Mouse (Mus musculus) MEL (cell line): ENCODE measurements around the gene Gpha2. TPM values are rescaled to one million over a fixed set of nuclear protein-coding genes. Genes with fewer than 3 reads are reported as not detected.

ENCODE experiments used
- DNase-seq: peaks from one replicate; pipeline ENCODE4 v3.0.0; 2011; ENCODE audit warnings: low read depth, low spot score
- H3K27ac ChIP-seq: 2 replicates; pipeline ENCODE4 v1.5.1; 2012; ENCODE audit warnings: low read depth, mild to moderate bottlenecking, control low read depth, low read length, moderate library complexity; ENCODE audit not compliant: control insufficient read depth
- H3K27me3 ChIP-seq, 2 experiments: fragments of 150-350 bp in 1 of 2; sonication (generic) in 1 of 2; 2 replicates each; pipeline ENCODE4 v1.6.1; 2012; ENCODE audit warnings: low read length in 2 of 2, mild to moderate bottlenecking in 2 of 2, improper control_type of control experiment in 1 of 2, moderate library complexity in 1 of 2; ENCODE audit not compliant: insufficient read depth in 2 of 2, control insufficient read depth in 1 of 2
- H3K36me3 ChIP-seq, 2 experiments: 2 replicates each; pipeline ENCODE4 v1.6.1; 2012 to 2014; ENCODE audit warnings: low read length in 2 of 2, improper control_type of control experiment in 1 of 2, inconsistent platforms in 1 of 2, mild to moderate bottlenecking in 1 of 2; ENCODE audit not compliant: insufficient read depth in 2 of 2, control insufficient read depth in 1 of 2
- H3K4me1 ChIP-seq, 2 experiments: fragments of 150-350 bp in 1 of 2; sonication (generic) in 1 of 2; 2 replicates each; pipeline ENCODE4 v1.6.1; 2012; ENCODE audit warnings: low read length in 2 of 2, improper control_type of control experiment in 1 of 2, mild to moderate bottlenecking in 1 of 2; ENCODE audit not compliant: insufficient read depth in 2 of 2, control insufficient read depth in 1 of 2
- H3K4me3 ChIP-seq, 2 experiments: fragments of 150-350 bp in 1 of 2; sonication (generic) in 1 of 2; 2 replicates each; pipeline ENCODE4 v1.5.1; 2012; ENCODE audit warnings: low read depth in 2 of 2, low read length in 2 of 2, mild to moderate bottlenecking in 2 of 2, moderate library complexity in 2 of 2, control low read depth in 1 of 2, improper control_type of control experiment in 1 of 2; ENCODE audit not compliant: control insufficient read depth in 1 of 2, insufficient read depth in 1 of 2
- H3K79me2 ChIP-seq: 2 replicates; pipeline ENCODE4 v1.6.1; 2012; ENCODE audit warnings: mild to moderate bottlenecking, low read length, moderate library complexity; ENCODE audit not compliant: control insufficient read depth, poor library complexity, insufficient read depth
- H3K9ac ChIP-seq: 2 replicates; pipeline ENCODE4 v1.6.1; 2012; ENCODE audit warnings: low read depth, mild to moderate bottlenecking, control low read depth, low read length, moderate library complexity; ENCODE audit not compliant: control insufficient read depth, poor library complexity, severe bottlenecking
- H3K9me3 ChIP-seq: fragments of 150-350 bp; sonication (generic); replicated peaks from 2 replicates; pipeline ENCODE4 v1.6.1; 2012; ENCODE audit warnings: mild to moderate bottlenecking, low read length, improper control_type of control experiment, moderate library complexity; ENCODE audit not compliant: insufficient read depth
- BHLHE40 ChIP-seq: IDR thresholded peaks from 2 replicates; pipeline ENCODE4 v1.6.1; 2012; ENCODE audit warnings: low read depth, mild to moderate bottlenecking, inconsistent platforms, low read length, improper control_type of control experiment, borderline replicate concordance
- CHD2 ChIP-seq: IDR thresholded peaks from 2 replicates; pipeline ENCODE4 v1.6.1; 2011; ENCODE audit warnings: low read length, improper control_type of control experiment
- CTCF ChIP-seq, 3 experiments: IDR thresholded peaks in 2 of 3; conservative IDR thresholded peaks in 1 of 3; 2 replicates each; pipeline ENCODE4 v1.5.1; 2011 to 2012; ENCODE audit warnings: low read length in 3 of 3, low read depth in 2 of 3, mild to moderate bottlenecking in 2 of 3, improper control_type of control experiment in 1 of 3, inconsistent platforms in 1 of 3, mixed read lengths in 1 of 3, moderate library complexity in 1 of 3; ENCODE audit not compliant: control insufficient read depth in 1 of 3, insufficient read depth in 1 of 3, poor library complexity in 1 of 3, severe bottlenecking in 1 of 3
- E2F4 ChIP-seq: IDR thresholded peaks from 2 replicates; pipeline ENCODE4 v1.6.1; 2011; ENCODE audit warnings: low read depth, low read length, improper control_type of control experiment, borderline replicate concordance
- ELF1 ChIP-seq: IDR thresholded peaks from 2 replicates; pipeline ENCODE4 v1.6.1; 2014; ENCODE audit warnings: low read depth, mild to moderate bottlenecking, inconsistent platforms, low read length, improper control_type of control experiment, moderate library complexity
- EP300 ChIP-seq, 2 experiments: IDR thresholded peaks; 2 replicates each; pipeline ENCODE4 v1.6.1; 2011; ENCODE audit warnings: improper control_type of control experiment in 2 of 2, low read length in 2 of 2, low read depth in 1 of 2, mild to moderate bottlenecking in 1 of 2
- GABPA ChIP-seq: IDR thresholded peaks from 2 replicates; pipeline ENCODE4 v1.6.1; 2012; ENCODE audit warnings: low read depth, mild to moderate bottlenecking, inconsistent platforms, low read length, improper control_type of control experiment, moderate library complexity
- GATA1 ChIP-seq: IDR thresholded peaks from 2 replicates; pipeline ENCODE4 v1.6.1; 2011; ENCODE audit warnings: low read depth, low read length, improper control_type of control experiment
- JUND ChIP-seq: IDR thresholded peaks from 2 replicates; pipeline ENCODE4 v1.6.1; 2011; ENCODE audit warnings: low read depth, mild to moderate bottlenecking, improper control_type of control experiment, low read length
- KAT2A ChIP-seq: conservative IDR thresholded peaks from 2 replicates; pipeline ENCODE4 v1.6.1; 2012; ENCODE audit warnings: low read depth, low read length, improper control_type of control experiment, inconsistent platforms
- MAFK ChIP-seq: IDR thresholded peaks from 2 replicates; pipeline ENCODE4 v1.6.1; 2011; ENCODE audit warnings: low read depth, mild to moderate bottlenecking, low read length, improper control_type of control experiment, borderline replicate concordance
- MAX ChIP-seq: IDR thresholded peaks from 2 replicates; pipeline ENCODE4 v1.6.1; 2011; ENCODE audit warnings: low read length, improper control_type of control experiment
- MAZ ChIP-seq: IDR thresholded peaks from 2 replicates; pipeline ENCODE4 v1.6.1; 2012; ENCODE audit warnings: low read depth, mild to moderate bottlenecking, inconsistent platforms, low read length, improper control_type of control experiment
- MYC ChIP-seq: IDR thresholded peaks from 2 replicates; pipeline ENCODE4 v1.6.1; 2011; ENCODE audit warnings: low read depth, mild to moderate bottlenecking, low read length, improper control_type of control experiment, moderate library complexity
- NELFE ChIP-seq: IDR thresholded peaks from 2 replicates; pipeline ENCODE4 v1.6.1; 2011; ENCODE audit warnings: low read depth, low read length, improper control_type of control experiment
- NRF1 ChIP-seq: IDR thresholded peaks from 2 replicates; pipeline ENCODE4 v1.6.1; 2014; ENCODE audit warnings: low read depth, mild to moderate bottlenecking, inconsistent platforms, low read length, improper control_type of control experiment, moderate library complexity; ENCODE audit not compliant: poor library complexity, insufficient read depth, severe bottlenecking
- POLR2A ChIP-seq, 2 experiments: IDR thresholded peaks; 2 replicates each; pipeline ENCODE4 v1.6.1; 2011 to 2012; ENCODE audit warnings: low read length in 2 of 2, mild to moderate bottlenecking in 2 of 2, control low read depth in 1 of 2, improper control_type of control experiment in 1 of 2, low read depth in 1 of 2, moderate library complexity in 1 of 2; ENCODE audit not compliant: control insufficient read depth in 1 of 2, insufficient read depth in 1 of 2, poor library complexity in 1 of 2
- POLR2AphosphoS2 ChIP-seq: IDR thresholded peaks from 2 replicates; pipeline ENCODE4 v1.6.1; 2011; ENCODE audit warnings: low read length, improper control_type of control experiment
- POLR2AphosphoS5 ChIP-seq: IDR thresholded peaks from 2 replicates; pipeline ENCODE4 v1.6.1; 2012; ENCODE audit warnings: low read depth, borderline replicate concordance, mild to moderate bottlenecking, inconsistent platforms, low read length, moderate library complexity, mixed read lengths
- RAD21 ChIP-seq: IDR thresholded peaks from 2 replicates; pipeline ENCODE4 v1.6.1; 2011; ENCODE audit warnings: mild to moderate bottlenecking, low read depth, low read length, improper control_type of control experiment
- RCOR1 ChIP-seq: IDR thresholded peaks from 2 replicates; pipeline ENCODE4 v1.6.1; 2012; ENCODE audit warnings: low read depth, mild to moderate bottlenecking, inconsistent platforms, low read length, improper control_type of control experiment
- SIN3A ChIP-seq: IDR thresholded peaks from 2 replicates; pipeline ENCODE4 v1.6.1; 2012; ENCODE audit warnings: low read length, improper control_type of control experiment, inconsistent platforms
- SMC3 ChIP-seq: IDR thresholded peaks from 2 replicates; pipeline ENCODE4 v1.6.1; 2011; ENCODE audit warnings: low read depth, low read length, improper control_type of control experiment
- TBP ChIP-seq: IDR thresholded peaks from 2 replicates; pipeline ENCODE4 v1.8.0; 2011; ENCODE audit warnings: low read depth, low read length, improper control_type of control experiment
- TCF12 ChIP-seq: IDR thresholded peaks from 2 replicates; pipeline ENCODE4 v1.6.1; 2014; ENCODE audit warnings: low read depth, mild to moderate bottlenecking, inconsistent platforms, low read length, improper control_type of control experiment, moderate library complexity
- USF1 ChIP-seq: IDR thresholded peaks from 2 replicates; pipeline ENCODE4 v1.6.1; 2014; ENCODE audit warnings: low read depth, mild to moderate bottlenecking, inconsistent platforms, low read length, improper control_type of control experiment, moderate library complexity
- USF2 ChIP-seq, 2 experiments: IDR thresholded peaks; 2 replicates each; pipeline ENCODE4 v1.6.1; 2011 to 2012; ENCODE audit warnings: improper control_type of control experiment in 2 of 2, low read length in 2 of 2, borderline replicate concordance in 1 of 2, inconsistent platforms in 1 of 2, low read depth in 1 of 2, mild to moderate bottlenecking in 1 of 2; ENCODE audit not compliant: insufficient read depth in 1 of 2
- ZC3H11A ChIP-seq: IDR thresholded peaks from 2 replicates; pipeline ENCODE4 v1.6.1; 2012; ENCODE audit warnings: low read depth, mild to moderate bottlenecking, inconsistent platforms, low read length, improper control_type of control experiment
- ZMIZ1 ChIP-seq: IDR thresholded peaks from 2 replicates; pipeline ENCODE4 v1.6.1; 2012; ENCODE audit warnings: low read depth, mild to moderate bottlenecking, inconsistent platforms, low read length, improper control_type of control experiment, moderate library complexity
- ZNF384 ChIP-seq: IDR thresholded peaks from 2 replicates; pipeline ENCODE4 v1.6.1; 2012; ENCODE audit warnings: low read depth, mild to moderate bottlenecking, inconsistent platforms, low read length, improper control_type of control experiment
- polyA plus RNA-seq, 2 experiments: library from polyadenylated mRNA; stranded (reverse) in 1 of 2; unstranded in 1 of 2; fragments of >175 nt in 1 of 2; fragments of >200 nt in 1 of 2; gene quantifications; 2 replicates each; pipeline versions ENCODE4 v1.2.1 to v1.2.4; 2012; ENCODE audit warnings: low replicate concordance in 2 of 2, low read depth in 1 of 2; ENCODE audit not compliant: insufficient read length in 2 of 2, insufficient read depth in 1 of 2, missing spikeins in 1 of 2
- total RNA-seq: library from RNA; depleted of rRNA; stranded (reverse); fragments of 300-350 nt; gene quantifications from 2 replicates; pipeline ENCODE4 v1.2.3, GENCODE M21; 2012

Gpha2 gene
- total and polyA plus RNA-seq, 3 experiments = 0.19 TPM; not detected in 2

- TF ChIP-seq MAFK = no peak
Observed at GRCm38 (mm10) chr19:6236842-6237241, 10.7 kb downstream of the Gpha2 start (continued).

- Histone ChIP-seq H3K36me3 (peaks cover 0 to 39% of the 10 kb centered on the region in 2 experiments; a peak in 2 of 4 replicates), H3K79me2 (peaks cover 15% of the 10 kb centered on the region), H3K9me3 (no peaks in the 10 kb centered on the region)
- peak; percentile 34 for DNase-seq
- TF ChIP-seq POLR2A (IDR thresholded peaks at IDR 0.05; ENCODE audit: control insufficient read depth in 1 of 2, insufficient read depth in 1 of 2, low read depth in 1 of 2, low read length in 2 of 2, poor library complexity in 1 of 2) (no peak), TCF12 (no peak), EP300 (IDR thresholded peaks at IDR 0.05; ENCODE audit: low read depth in 1 of 2, low read length in 2 of 2) (no peak), CHD2 (no peak), BHLHE40 (no peak), POLR2AphosphoS2 (no peak), ELF1 (no peak), MYC (no peak), E2F4 (no peak), MAZ (no peak), NRF1 (no peak)
- TF ChIP-seq, all 39 proteins: peak for 0
- H3K27me3 ChIP-seq = no peaks in the 10 kb centered on the region
- no peak overlapping the region for H3K9ac ChIP-seq
- no peak overlapping the region for H3K27ac ChIP-seq
- peaks cover 6 to 55% of the 10 kb centered on the region in 2 experiments for H3K4me1 ChIP-seq
- H3K4me3 ChIP-seq = no peak overlapping the region
Observed at GRCm38 (mm10) chr19:6238740-6239139, 12.6 kb downstream of the Gpha2 start.

DNA sequence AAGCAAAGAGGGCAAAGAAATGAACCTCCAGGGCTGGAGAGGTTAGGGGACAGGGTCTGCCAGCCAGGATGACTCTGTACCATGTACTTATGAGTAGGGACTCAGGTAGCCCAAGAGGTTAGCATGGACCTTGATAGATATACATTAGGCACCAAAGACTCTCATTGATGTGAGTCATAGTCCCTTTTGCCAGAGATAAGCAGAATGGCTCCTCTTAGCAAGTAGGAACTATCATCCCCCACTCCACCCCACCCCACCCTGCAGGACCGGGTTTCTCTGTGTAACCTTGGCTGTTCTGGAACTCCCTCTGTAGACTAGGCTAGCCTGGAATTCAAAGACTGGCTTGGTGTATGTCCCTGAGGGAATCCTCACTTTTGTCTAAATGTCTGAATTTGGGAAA lies 14.0 kb downstream of the Gpha2 start:
- Histone ChIP-seq H3K27ac (peak overlapping the region; percentile 94), H3K79me2 (peaks cover 15% of the 10 kb centered on the region), H3K9me3 (no peaks in the 10 kb centered on the region), H3K4me3 (peak overlapping the region; percentile 6 to 36), H3K36me3 (peaks cover 0 to 31% of the 10 kb centered on the region in 2 experiments; a peak in 2 of 4 replicates), H3K9ac (peak overlapping the region; percentile 60), H3K27me3 (no peaks in the 10 kb centered on the region), H3K4me1 (peaks cover 6 to 42% of the 10 kb centered on the region in 2 experiments)
- peak; percentile 78 for DNase-seq
- TF ChIP-seq RCOR1 = no peak
- TF ChIP-seq TBP = no peak
- no peak for TF ChIP-seq GABPA
- 0 out of 2 replicates have a peak, but pooled peaks have one; percentile 7 for TF ChIP-seq NELFE
- no peak for TF ChIP-seq ELF1
- TF ChIP-seq USF1 = no peak
- no peak for TF ChIP-seq CTCF (IDR thresholded peaks at IDR 0.05 in 2 of 3, conservative IDR thresholded peaks at IDR 0.05 in 1 of 3; ENCODE audit: control insufficient read depth in 1 of 3, insufficient read depth in 1 of 3, low read depth in 2 of 3, low read length in 3 of 3, poor library complexity in 1 of 3, severe bottlenecking in 1 of 3)
- TF ChIP-seq ZC3H11A = no peak
- peak; percentile 22; the same call in 1 of the 2 replicates for TF ChIP-seq SIN3A
- TF ChIP-seq POLR2AphosphoS5 = no peak
- TF ChIP-seq MYC = peak; percentile 38; the same call in 1 of the 2 replicates
- TF ChIP-seq KAT2A = no peak
- peak; percentile 88 for TF ChIP-seq GATA1
- TF ChIP-seq MAZ = no peak
- TF ChIP-seq MAX = no peak
- TF ChIP-seq RAD21 = no peak
- TF ChIP-seq ZNF384 = no peak
- no peak; the same call in 1 of the 2 replicates for TF ChIP-seq CHD2
- no peak for TF ChIP-seq ZMIZ1
- peak; percentile 88 for TF ChIP-seq JUND
- no peak for TF ChIP-seq USF2 (IDR thresholded peaks at IDR 0.05; ENCODE audit: borderline replicate concordance in 1 of 2, insufficient read depth in 1 of 2, low read depth in 1 of 2, low read length in 2 of 2)
- TF ChIP-seq SMC3 = no peak
